Mouse (Mus musculus) heart, postnatal 25 days (tissue): ENCODE data around the gene Samt4. TPM values are rescaled to one million over a fixed set of nuclear protein-coding genes. Genes with fewer than 3 reads are reported as not detected.
"Not testable (repeated sequence)": the region's sequence is repeated elsewhere in the genome, so short reads cannot be mapped to it uniquely, and the experiment has no call there.

Experiments
- DNase-seq: peaks from one replicate; pipeline ENCODE4 v3.0.0; 2022; ENCODE audit warnings: low spot score
- intact Hi-C: fragments of 180-260 bp; cut with DNase I; formaldehyde crosslinking; loops from one replicate; pipeline ENCODE4 v1.15.1; 2025
- total RNA-seq, 2 experiments: library from RNA; stranded (reverse); gene quantifications; 2 replicates each; pipeline ENCODE4 v1.2.3; 2021

Samt4 gene
- not detected for total RNA-seq

GRCm38 (mm10) chrX:154481702-154482101, at the start of gene Samt4:
Gene Samt4 (plus strand): TSS chrX:154482002.
- intact Hi-C loops = no loop called here
- no peak for DNase-seq

- DNase-seq, intact Hi-C loops: not testable (repeated sequence)
Observed at GRCm38 (mm10) chrX:154443696-154444095, 38.1 kb upstream of the Samt4 start.

- intact Hi-C loops, DNase-seq: not testable (repeated sequence)
Observed at GRCm38 (mm10) chrX:154468386-154468785, 13.4 kb upstream of the Samt4 start.

Other genes starting within 250 kb of the Samt4 start
- gene 4930524N10Rik, start 138.6 kb upstream of the Samt4 start, total RNA-seq = not detected
- not detected for gene Samt2, start 97.4 kb downstream of the Samt4 start, total RNA-seq